In genomic region chr17:62690256-62690655, GRCm38 (mm10) we compare ENCODE assay signal across 15 mouse cellular contexts.
DNase-seq lines count a peak whose midpoint lies in the region; ATAC-seq and TF ChIP-seq lines count a peak whose summit lies in the region.
"Had no signal": no experiment of that assay in that cellular context is flagged by ENCODE, and none has a peak within 500 bp of the region (broad histone marks: within the 10 kb centered on the region; RNA-seq: fewer than 3 reads in every experiment).

No protein-coding gene starts in this region.

- H3K27ac ChIP-seq in hindbrain, postnatal 0 days: no peak overlapping the region
- no peak overlapping the region for H3K27ac ChIP-seq in hindbrain, embryonic 11.5 days (ENCODE audit: low read depth, low read length)
- no peak overlapping the region for H3K27ac ChIP-seq in lung, embryonic 14.5 days (ENCODE audit: low read depth)
- H3K27ac ChIP-seq in embryonic facial prominence, embryonic 11.5 days (replicated peaks; ENCODE audit: low read depth, low read length): no peak overlapping the region
- peak overlapping the region; percentile 33; the same call in 1 of the 2 replicates for H3K27ac ChIP-seq in lung, postnatal 0 days (ENCODE audit: low read length)
- H3K27ac ChIP-seq: hindbrain, embryonic 14.5 days; layer of hippocampus, adult 2 months had no signal

- H3K27me3 ChIP-seq in hindbrain, postnatal 0 days (ENCODE audit: insufficient read depth, low read length): no peaks in the 10 kb centered on the region
- H3K27me3 ChIP-seq in hindbrain, embryonic 11.5 days (ENCODE audit: control insufficient read depth, insufficient read depth, low read length): no peaks in the 10 kb centered on the region
- H3K27me3 ChIP-seq in lung, embryonic 14.5 days (ENCODE audit: insufficient read depth, low read length): no peaks in the 10 kb centered on the region
- no peaks in the 10 kb centered on the region for H3K27me3 ChIP-seq in embryonic facial prominence, embryonic 11.5 days (ENCODE audit: control insufficient read depth, insufficient read depth, low read length)
- no peaks in the 10 kb centered on the region for H3K27me3 ChIP-seq in lung, postnatal 0 days (replicated peaks; ENCODE audit: insufficient read depth, low read length)

- 45% methylated on average over 8 of the region's 8 CpGs for WGBS in hindbrain, postnatal 0 days
- WGBS in hindbrain, embryonic 11.5 days: 67% methylated on average over 8 of the region's 8 CpGs
- WGBS in lung, embryonic 14.5 days: 38% methylated on average over 8 of the region's 8 CpGs
- 57% methylated on average over 8 of the region's 8 CpGs for WGBS in lung, adult 2 months
- 63% methylated on average over 8 of the region's 8 CpGs for WGBS in embryonic facial prominence, embryonic 11.5 days
- WGBS in lung, postnatal 0 days: 42% methylated on average over 8 of the region's 8 CpGs

- no peak for ATAC-seq in hindbrain, postnatal 0 days
- ATAC-seq in hindbrain, embryonic 11.5 days (ENCODE audit: low FRiP score): no peak
- ATAC-seq in lung, embryonic 14.5 days (ENCODE audit: insufficient read depth): peak; percentile 78
- ATAC-seq in embryonic facial prominence, embryonic 11.5 days (replicated peaks; ENCODE audit: insufficient number of reproducible peaks, low FRiP score, low TSS enrichment, low read depth): no peak
- ATAC-seq in lung, postnatal 0 days: peak; percentile 84
- ATAC-seq in erythroblast, adult 5-6 weeks (replicated peaks; ENCODE audit: low FRiP score, poor library complexity, severe bottlenecking): no peak
- no peak for ATAC-seq in cerebellum, adult (ENCODE audit: insufficient number of reproducible peaks, low FRiP score, low TSS enrichment)

- H3K36me3 ChIP-seq in hindbrain, postnatal 0 days (ENCODE audit: insufficient read depth, low read length): no peaks in the 10 kb centered on the region
- H3K36me3 ChIP-seq in hindbrain, embryonic 11.5 days (ENCODE audit: control insufficient read depth, insufficient read depth, low read length): no peaks in the 10 kb centered on the region
- no peaks in the 10 kb centered on the region for H3K36me3 ChIP-seq in lung, embryonic 14.5 days (ENCODE audit: insufficient read depth)
- no peaks in the 10 kb centered on the region for H3K36me3 ChIP-seq in embryonic facial prominence, embryonic 11.5 days (replicated peaks; ENCODE audit: control insufficient read depth, insufficient read depth, low read depth, low read length)
- H3K36me3 ChIP-seq in lung, postnatal 0 days (ENCODE audit: insufficient read depth, low read length): no peaks in the 10 kb centered on the region
- H3K36me3 ChIP-seq: G1E had no signal

- H3K9ac ChIP-seq in hindbrain, postnatal 0 days (replicated peaks; ENCODE audit: low read length): no peak overlapping the region
- H3K9ac ChIP-seq in hindbrain, embryonic 11.5 days (ENCODE audit: low read depth, low read length): no peak overlapping the region
- H3K9ac ChIP-seq in lung, embryonic 14.5 days: no peak overlapping the region
- H3K9ac ChIP-seq in embryonic facial prominence, embryonic 11.5 days (replicated peaks; ENCODE audit: low read length): no peak overlapping the region
- H3K9ac ChIP-seq in lung, postnatal 0 days (replicated peaks; ENCODE audit: low read depth): no peak overlapping the region
- H3K9ac ChIP-seq: hindbrain, embryonic 14.5 days had no signal

- no peaks in the 10 kb centered on the region for H3K4me1 ChIP-seq in hindbrain, postnatal 0 days (ENCODE audit: insufficient read depth, low read length)
- H3K4me1 ChIP-seq in hindbrain, embryonic 11.5 days (replicated peaks; ENCODE audit: control insufficient read depth, insufficient read depth, low read length): no peaks in the 10 kb centered on the region
- peaks cover 5% of the 10 kb centered on the region; the same call in 1 of the 2 replicates for H3K4me1 ChIP-seq in lung, embryonic 14.5 days (ENCODE audit: insufficient read depth)
- peaks cover 3% of the 10 kb centered on the region; the same call in 1 of the 2 replicates for H3K4me1 ChIP-seq in lung, adult 2 months (ENCODE audit: control insufficient read depth, insufficient read depth, low read length)
- H3K4me1 ChIP-seq in embryonic facial prominence, embryonic 11.5 days (ENCODE audit: control insufficient read depth, insufficient read depth, low read length): no peaks in the 10 kb centered on the region
- H3K4me1 ChIP-seq in lung, postnatal 0 days (ENCODE audit: insufficient read depth, low read depth, low read length): 0 out of 2 replicates have a peak, but pooled peaks cover 3% of the 10 kb centered on the region

- TF ChIP-seq CTCF in hindbrain, postnatal 0 days (IDR thresholded peaks at IDR 0.05; ENCODE audit: low read depth): peak; percentile 17; the same call in 1 of the 2 replicates
- peak; percentile 31 for TF ChIP-seq CTCF in lung, embryonic 14.5 days (IDR thresholded peaks at IDR 0.05; ENCODE audit: low read depth)
- TF ChIP-seq CTCF in lung, adult 2 months (IDR thresholded peaks at IDR 0.05; ENCODE audit: insufficient read depth, low read length): no peak
- peak; percentile 53 for TF ChIP-seq CTCF in lung, postnatal 0 days (IDR thresholded peaks at IDR 0.05)

- H3K4me2 ChIP-seq in hindbrain, postnatal 0 days (ENCODE audit: low read depth, low read length): no peak overlapping the region
- H3K4me2 ChIP-seq in hindbrain, embryonic 11.5 days (replicated peaks; ENCODE audit: low read depth, low read length): no peak overlapping the region
- H3K4me2 ChIP-seq in lung, embryonic 14.5 days: no peak overlapping the region
- no peak overlapping the region for H3K4me2 ChIP-seq in embryonic facial prominence, embryonic 11.5 days (ENCODE audit: low read depth, low read length)
- no peak overlapping the region for H3K4me2 ChIP-seq in lung, postnatal 0 days (replicated peaks; ENCODE audit: low read depth, low read length)
- H3K4me2 ChIP-seq: hindbrain, embryonic 14.5 days; liver, embryonic 11.5 days had no signal

- DNase-seq in hindbrain, postnatal 0 days (ENCODE audit: low spot score): peak; percentile 13
- DNase-seq in hindbrain, embryonic 11.5 days (ENCODE audit: low spot score): no peak
- peak; percentile 69 for DNase-seq in lung, embryonic 14.5 days
- no peak for DNase-seq in lung, adult 2 months
- DNase-seq in embryonic facial prominence, embryonic 11.5 days (ENCODE audit: low spot score): peak; percentile 36
- peak; percentile 91 for DNase-seq in lung, postnatal 0 days (ENCODE audit: low spot score)
- DNase-seq: adrenal gland, postnatal 14 days; right cerebral cortex, postnatal 14 days had no signal

- no peak for TF ChIP-seq POLR2A in lung, adult 2 months (IDR thresholded peaks at IDR 0.05; ENCODE audit: borderline replicate concordance, extremely low read depth, low read depth, low read length)

- H3K9me3 ChIP-seq in hindbrain, postnatal 0 days (ENCODE audit: low read length): no peaks in the 10 kb centered on the region
- no peaks in the 10 kb centered on the region for H3K9me3 ChIP-seq in hindbrain, embryonic 11.5 days (ENCODE audit: control insufficient read depth, low read length)
- H3K9me3 ChIP-seq in lung, embryonic 14.5 days (ENCODE audit: low read depth, low read length): no peaks in the 10 kb centered on the region
- no peaks in the 10 kb centered on the region for H3K9me3 ChIP-seq in embryonic facial prominence, embryonic 11.5 days (replicated peaks; ENCODE audit: control insufficient read depth, low read length)
- no peaks in the 10 kb centered on the region for H3K9me3 ChIP-seq in lung, postnatal 0 days (ENCODE audit: low read length)

- peak; percentile 74 for TF ChIP-seq EP300 in lung, postnatal 0 days (IDR thresholded peaks at IDR 0.05)

- no peak overlapping the region for H3K4me3 ChIP-seq in hindbrain, postnatal 0 days (ENCODE audit: low read length)
- no peak overlapping the region for H3K4me3 ChIP-seq in hindbrain, embryonic 11.5 days (ENCODE audit: low read depth, low read length)
- no peak overlapping the region for H3K4me3 ChIP-seq in lung, embryonic 14.5 days (ENCODE audit: low read depth, low read length)
- H3K4me3 ChIP-seq in lung, adult 2 months (replicated peaks; ENCODE audit: extremely low read depth, low read depth, low read length): no peak overlapping the region
- no peak overlapping the region for H3K4me3 ChIP-seq in embryonic facial prominence, embryonic 11.5 days (ENCODE audit: low read depth, low read length)
- no peak overlapping the region for H3K4me3 ChIP-seq in lung, postnatal 0 days (ENCODE audit: low read depth, low read length)
- H3K4me3 ChIP-seq: layer of hippocampus, adult 2 months; myocyte had no signal

Comparison
In these comparisons a context has a peak if more than half of its experiments do, and no peak if none do; other contexts are left out.
1. DNase-seq: peak in hindbrain, postnatal 0 days (single experiment), lung, embryonic 14.5 days (single experiment), embryonic facial prominence, embryonic 11.5 days (single experiment) and lung, postnatal 0 days (single experiment); none in hindbrain, embryonic 11.5 days (single experiment) and lung, adult 2 months (single experiment).
2. ATAC-seq: peak in lung, embryonic 14.5 days (single experiment) and lung, postnatal 0 days (single experiment); none in hindbrain, postnatal 0 days (single experiment), hindbrain, embryonic 11.5 days (single experiment), embryonic facial prominence, embryonic 11.5 days (single experiment), erythroblast, adult 5-6 weeks (single experiment) and cerebellum, adult (single experiment).